Comparison of ENCODE assay signal across 27 mouse cellular contexts in the genomic region with DNA sequence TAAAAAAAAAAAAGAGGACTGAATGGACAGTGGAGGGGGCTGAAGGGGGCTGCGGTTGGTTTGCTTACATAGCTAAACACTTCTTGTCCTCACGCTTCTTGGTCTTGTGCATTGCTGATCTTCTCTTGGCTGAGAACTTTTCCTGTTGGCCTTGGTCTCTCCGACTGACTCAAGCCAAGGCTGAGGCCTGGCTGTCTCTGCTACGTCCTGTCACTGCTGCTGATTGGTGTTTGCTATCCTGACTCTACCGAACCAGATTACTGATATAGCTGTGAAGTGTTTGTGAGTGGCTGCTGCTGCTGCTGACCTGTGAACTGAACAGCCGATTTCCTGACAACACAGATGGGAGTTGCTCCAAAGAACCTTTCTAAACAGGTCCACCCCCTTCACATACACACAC.
"Had no signal": no experiment of that assay in that cellular context is flagged by ENCODE, and none has a peak within 500 bp of the region (broad histone marks: within the 10 kb centered on the region; RNA-seq: fewer than 3 reads in every experiment).

No protein-coding gene starts in this region.

- H3K4me1 ChIP-seq: hindbrain, embryonic 10.5 days; hindbrain, embryonic 12.5 days; limb, embryonic 10.5 days; limb, embryonic 12.5 days; liver, embryonic 13.5 days; liver, embryonic 15.5 days had no signal

- ATAC-seq: hindbrain, embryonic 16.5 days; inflammation-experienced regulatory T-cells, adult 6 months; intestine, embryonic 15.5 days; intestine, postnatal 0 days; liver, postnatal 0 days had no signal

- H3K4me3 ChIP-seq: gastrocnemius, adult 2 months; heart, adult 2 months; heart, embryonic 13.5 days; heart, embryonic 15.5 days; hindbrain, embryonic 10.5 days; hindbrain, embryonic 12.5 days; intestine, embryonic 15.5 days; kidney, embryonic 15.5 days; layer of hippocampus, adult 2 months; left cerebral cortex, adult 2 months; limb, embryonic 10.5 days; limb, embryonic 12.5 days; liver, embryonic 13.5 days; liver, embryonic 15.5 days had no signal

- DNase-seq: gastrocnemius, adult 2 months; gastrocnemius, postnatal 10 days; gastrocnemius, postnatal 25 days; heart, adult 2 months; heart, postnatal 4 days; kidney, adult 18-20 months; kidney, postnatal 14 days; kidney, postnatal 4 days; liver; liver, embryonic 13.5 days; liver, postnatal 0 days had no signal

- H3K27me3 ChIP-seq: heart, embryonic 13.5 days; heart, embryonic 15.5 days; hindbrain, embryonic 12.5 days; intestine, embryonic 15.5 days; kidney, embryonic 15.5 days; limb, embryonic 12.5 days; liver, embryonic 13.5 days; liver, embryonic 15.5 days had no signal

- H3K27ac ChIP-seq: gastrocnemius, adult 2 months; heart, adult 2 months; heart, embryonic 13.5 days; heart, embryonic 15.5 days; hindbrain, embryonic 10.5 days; hindbrain, embryonic 12.5 days; hindbrain, embryonic 14.5 days; intestine, embryonic 15.5 days; kidney, embryonic 15.5 days; kidney, postnatal 0 days; layer of hippocampus, adult 2 months; left cerebral cortex, adult 2 months; limb, embryonic 10.5 days; limb, embryonic 12.5 days; liver, embryonic 13.5 days; liver, embryonic 15.5 days had no signal

- H3K36me3 ChIP-seq: heart, embryonic 13.5 days; heart, embryonic 15.5 days; hindbrain, embryonic 10.5 days; hindbrain, embryonic 12.5 days; intestine, embryonic 15.5 days; kidney, embryonic 15.5 days; limb, embryonic 10.5 days; limb, embryonic 12.5 days; liver, embryonic 13.5 days; liver, embryonic 15.5 days had no signal
